Mouse (Mus musculus) thymus, adult 2 months (tissue): ENCODE data around the gene Scamp1.

Experiments
- CTCF ChIP-seq: fragments of 200-500 bp; IDR thresholded peaks from 2 replicates; pipeline ENCODE4 v1.5.1; 2012; ENCODE audit warnings: mild to moderate bottlenecking, control low read depth, low read length, moderate library complexity, borderline replicate concordance; ENCODE audit not compliant: control insufficient read depth, poor library complexity, insufficient read depth; ENCODE audit errors: extremely low read depth
- POLR2A ChIP-seq: fragments of 200-500 bp; IDR thresholded peaks from 2 replicates; pipeline ENCODE4 v1.6.1; 2012; ENCODE audit warnings: mild to moderate bottlenecking, low read length, control low read depth, moderate library complexity; ENCODE audit not compliant: control insufficient read depth, poor library complexity, insufficient read depth; ENCODE audit errors: extremely low read depth

DNA sequence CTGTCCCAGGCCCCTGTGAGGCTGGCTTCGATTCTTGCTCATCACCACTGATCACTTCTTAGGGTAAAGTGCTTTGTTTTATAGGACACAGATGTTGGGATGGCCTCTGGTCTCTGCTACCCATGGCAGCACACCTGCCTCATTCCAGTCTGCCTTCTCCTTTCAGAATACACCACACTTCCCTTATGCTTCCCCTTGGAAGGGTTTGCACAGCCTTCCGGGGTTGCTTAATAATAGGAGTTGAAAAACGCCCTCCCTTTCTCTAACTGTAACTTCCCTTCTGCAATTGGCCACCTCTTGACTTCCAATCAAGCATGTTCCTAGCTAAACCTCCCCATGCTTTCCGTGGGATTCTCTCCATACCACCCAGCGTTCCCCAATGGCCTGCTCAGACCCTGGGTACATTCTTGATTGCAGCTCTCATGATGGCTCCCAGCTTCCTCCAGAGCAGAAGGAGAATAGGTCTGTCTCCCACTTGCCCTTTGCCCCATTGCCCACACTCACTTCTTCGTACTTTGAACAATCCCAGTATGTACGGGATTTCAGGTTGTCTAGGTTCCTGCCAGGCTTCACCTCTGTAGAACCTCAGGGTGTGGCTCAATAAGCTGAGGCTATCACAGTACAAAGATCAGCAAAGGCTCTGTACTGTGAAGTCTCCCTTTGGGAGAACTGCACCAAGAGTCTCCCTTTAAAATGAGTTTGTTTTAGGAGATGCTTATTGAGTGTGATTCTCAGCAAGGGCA is 126.0 kb downstream of the Scamp1 start:
- TF ChIP-seq CTCF (no peak), POLR2A (no peak)
